Mouse (Mus musculus): ENCODE results near the gene Tmem176b. TPM values are rescaled to one million over a fixed set of nuclear protein-coding genes. Genes with fewer than 3 reads are reported as not detected.
"Not testable (repeated sequence)": the region's sequence is repeated elsewhere in the genome, so short reads cannot be mapped to it uniquely, and the experiment has no call there.

Tmem176b gene
- 425 and 442 TPM in 2 replicates for polyA plus RNA-seq (2015; fragmentation: Nextera tagmentation; extraction: Ambion mirVana)

DNA sequence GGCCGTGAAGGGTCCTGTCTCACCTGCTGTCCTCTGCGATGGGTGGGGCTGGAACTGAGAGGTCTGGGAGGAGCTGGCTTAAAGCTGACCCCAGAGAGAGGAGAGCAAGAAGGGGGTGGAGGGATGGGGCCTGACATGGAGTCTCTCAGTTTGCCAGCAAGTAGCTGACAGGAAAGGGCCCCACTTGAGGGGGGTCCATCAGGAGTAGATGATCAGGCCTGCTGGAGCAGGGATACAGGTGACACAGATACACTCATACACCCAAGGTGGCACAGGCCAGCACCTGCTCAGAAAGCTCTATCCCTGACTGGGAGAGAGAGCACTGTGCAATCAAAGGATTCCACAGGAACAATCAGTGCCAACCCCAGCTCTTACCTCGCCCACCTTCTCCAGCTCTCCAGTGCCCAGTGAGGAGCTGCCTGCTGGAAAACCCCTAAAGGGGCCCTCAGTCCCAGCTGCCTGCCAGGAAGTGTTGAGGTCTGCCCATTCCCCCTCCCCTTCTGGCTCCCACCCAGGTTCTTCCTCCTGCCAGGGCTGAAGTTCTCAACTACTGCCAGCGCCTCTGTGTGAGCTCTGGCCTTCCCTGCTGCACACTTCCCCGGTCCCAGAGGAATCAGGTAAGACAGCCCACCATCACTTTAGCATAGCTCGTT lies at the start of gene Tmem176b:
Tmem176b (minus strand) TSS at position 524 of the 653 bp plus-strand sequence.
- WGBS, result 0% methylated on average over 6 of the region's 6 CpGs
- Histone ChIP-seq H3K9me3 (no peaks in the 10 kb centered on the region), H3K4me1 (peaks cover 38% of the 10 kb centered on the region), H3K9ac (peak within 1 kb of the TSS; percentile 56), H3K4me3 (peak within 1 kb of the TSS; percentile 51), H3K4me2 (peak within 1 kb of the TSS; percentile 76), H3K27ac (peak within 1 kb of the TSS; percentile 92), H3K27me3 (no peaks in the 10 kb centered on the region), H3K36me3 (peaks cover 43% of the 10 kb centered on the region)
- ATAC-seq (ENCODE audit: borderline replicate concordance, extremely low read depth, low FRiP score, low TSS enrichment), result peak; percentile 92

DNA sequence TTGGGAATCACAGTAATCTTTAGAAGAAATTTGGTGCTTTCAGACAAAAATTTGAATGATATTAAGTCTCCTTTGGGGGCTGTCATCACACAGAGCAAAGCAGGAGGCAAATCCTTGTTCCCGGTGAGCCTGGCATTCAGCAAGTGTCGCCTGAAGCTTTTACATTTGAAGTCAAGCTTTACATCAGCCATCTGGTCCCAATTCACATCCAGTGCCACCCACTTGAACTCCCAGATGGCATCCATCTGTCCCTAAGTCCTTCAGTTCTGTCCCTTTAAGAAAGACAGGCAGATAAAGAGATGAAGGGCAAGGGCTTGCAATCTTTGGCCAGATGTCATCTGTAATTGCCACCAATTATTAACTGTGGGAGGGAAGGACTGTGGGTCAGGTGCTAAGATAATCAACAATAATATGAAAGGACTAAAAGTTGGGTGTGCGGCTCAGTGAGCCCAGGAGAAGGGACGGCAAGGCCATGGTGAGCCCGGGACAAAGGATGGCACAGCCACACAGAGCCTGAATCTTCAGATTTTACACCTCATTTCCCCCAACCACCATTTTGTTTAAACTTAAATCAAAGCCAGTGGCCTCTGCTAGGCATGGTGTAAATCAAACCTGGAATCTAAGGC lies 35.3 kb upstream of the Tmem176b start:
- Histone ChIP-seq H3K4me3 (no peak overlapping the region), H3K9me3 (no peaks in the 10 kb centered on the region), H3K4me1 (no peaks in the 10 kb centered on the region), H3K27me3 (no peaks in the 10 kb centered on the region), H3K36me3 (no peaks in the 10 kb centered on the region), H3K9ac (no peak overlapping the region), H3K27ac (no peak overlapping the region), H3K4me2 (no peak overlapping the region)
- no peak for ATAC-seq (ENCODE audit: borderline replicate concordance, extremely low read depth, low FRiP score, low TSS enrichment)
- 64% methylated on average over 5 of the region's 5 CpGs for WGBS

DNA sequence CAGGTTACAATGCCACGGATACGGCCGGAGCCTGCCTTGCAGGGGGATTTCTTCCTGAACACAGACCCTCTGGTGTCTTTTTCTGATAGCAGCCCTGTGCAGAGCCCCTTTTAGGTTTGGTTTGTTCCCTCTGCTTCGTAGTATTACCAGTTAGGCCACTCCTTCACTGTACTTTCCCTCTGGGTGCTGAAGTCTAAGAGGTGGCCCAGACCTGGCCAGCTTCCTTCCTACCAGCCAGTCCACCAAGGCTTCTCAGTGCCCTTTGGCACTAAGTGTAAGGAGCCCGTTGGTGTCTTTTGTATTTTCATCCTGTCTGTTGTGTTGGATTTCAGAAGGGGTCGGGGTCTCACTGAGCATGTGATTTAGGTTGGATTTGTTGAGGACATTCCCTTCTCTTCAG lies 34.2 kb upstream of the Tmem176b start:
- 81% methylated on average over 6 of the region's 6 CpGs for WGBS
- H3K36me3 ChIP-seq, result no peaks in the 10 kb centered on the region
- no peak overlapping the region for H3K9ac ChIP-seq
- H3K4me1 ChIP-seq, result no peaks in the 10 kb centered on the region
- no peak overlapping the region for H3K4me2 ChIP-seq
- ATAC-seq (ENCODE audit: borderline replicate concordance, extremely low read depth, low FRiP score, low TSS enrichment), result no peak
- H3K27me3 ChIP-seq, result no peaks in the 10 kb centered on the region
- H3K27ac ChIP-seq, result no peak overlapping the region
- no peaks in the 10 kb centered on the region for H3K9me3 ChIP-seq
- no peak overlapping the region for H3K4me3 ChIP-seq

DNA sequence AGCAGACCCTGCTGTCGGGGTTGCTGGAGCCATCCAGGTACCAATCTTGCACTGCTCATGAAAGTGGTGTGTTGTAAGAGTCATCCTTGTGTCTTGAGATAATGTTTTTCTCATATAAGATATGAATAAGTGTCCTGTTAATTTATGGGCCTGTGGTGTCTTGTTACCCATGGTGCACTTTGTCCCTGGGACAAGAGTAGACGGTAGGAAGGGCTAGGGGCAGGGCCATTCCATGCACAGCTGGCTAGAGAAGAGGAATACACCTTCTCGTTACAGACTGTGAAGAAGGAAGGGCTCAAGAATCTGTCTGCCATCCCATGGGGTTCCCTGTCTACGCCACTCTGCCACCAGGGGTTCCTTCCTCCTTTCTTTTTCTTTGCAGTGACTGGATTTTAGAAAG lies 33.3 kb upstream of the Tmem176b start:
- H3K4me1 ChIP-seq, result no peaks in the 10 kb centered on the region
- H3K9me3 ChIP-seq, result no peaks in the 10 kb centered on the region
- H3K9ac ChIP-seq, result no peak overlapping the region
- ATAC-seq (ENCODE audit: borderline replicate concordance, extremely low read depth, low FRiP score, low TSS enrichment), result no peak
- no peak overlapping the region for H3K4me3 ChIP-seq
- H3K4me2 ChIP-seq, result no peak overlapping the region
- 77% methylated on average over 4 of the region's 4 CpGs for WGBS
- no peaks in the 10 kb centered on the region for H3K27me3 ChIP-seq
- no peak overlapping the region for H3K27ac ChIP-seq
- no peaks in the 10 kb centered on the region for H3K36me3 ChIP-seq

DNA sequence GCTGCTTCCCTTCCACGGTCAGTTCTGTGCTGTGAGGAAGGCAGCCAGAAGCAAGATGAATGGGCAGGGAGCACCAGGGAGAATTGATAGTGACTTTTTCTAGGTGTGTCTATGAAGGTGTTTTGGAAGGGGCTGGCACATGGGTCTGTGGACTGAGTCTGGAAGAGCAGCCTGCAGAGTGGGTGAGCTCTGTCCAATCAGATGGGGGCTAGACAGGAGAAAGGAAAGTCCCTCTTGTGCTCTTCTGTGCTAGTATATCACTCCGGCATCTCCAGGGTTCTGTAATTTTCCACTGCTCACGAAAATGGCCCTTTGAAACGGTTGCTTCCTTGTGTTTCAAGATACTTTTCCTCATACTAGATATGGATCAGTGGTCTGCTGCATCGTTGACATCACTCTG lies 31.3 kb upstream of the Tmem176b start, which contains the start of gene Aoc1:
Aoc1 (plus strand) TSS at position 301 of the 400 bp plus-strand sequence.
- no peak within 1 kb of the TSS for H3K9ac ChIP-seq
- ATAC-seq (ENCODE audit: borderline replicate concordance, extremely low read depth, low FRiP score, low TSS enrichment), result no peak
- WGBS, result 66% methylated on average over 5 of the region's 5 CpGs
- H3K4me1 ChIP-seq, result no peaks in the 10 kb centered on the region
- H3K27ac ChIP-seq, result no peak within 1 kb of the TSS
- no peaks in the 10 kb centered on the region for H3K9me3 ChIP-seq
- no peak within 1 kb of the TSS for H3K4me2 ChIP-seq
- H3K36me3 ChIP-seq, result no peaks in the 10 kb centered on the region
- no peaks in the 10 kb centered on the region for H3K27me3 ChIP-seq
- H3K4me3 ChIP-seq, result no peak within 1 kb of the TSS

DNA sequence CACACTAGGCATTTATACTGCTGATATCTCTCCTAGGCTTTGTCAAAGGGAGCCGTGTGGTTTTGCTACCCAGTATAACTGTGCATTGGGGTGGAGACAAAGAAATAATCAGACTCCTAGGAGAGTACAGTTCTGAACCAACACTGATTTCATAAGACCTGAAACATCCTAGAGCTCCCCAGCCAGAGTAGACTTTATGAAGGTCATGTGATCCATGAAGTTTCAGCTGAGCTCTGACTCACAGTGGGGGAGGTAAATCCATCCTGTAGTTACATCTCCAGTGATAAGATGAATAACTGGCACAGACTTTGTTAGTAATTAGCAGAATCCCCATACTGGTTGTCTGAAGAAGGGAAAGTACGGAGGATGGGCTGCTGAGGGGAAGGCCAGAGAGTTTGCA lies 28.5 kb upstream of the Tmem176b start:
- no peak for ATAC-seq (ENCODE audit: borderline replicate concordance, extremely low read depth, low FRiP score, low TSS enrichment)
- no peak overlapping the region for H3K4me2 ChIP-seq
- H3K27ac ChIP-seq, result no peak overlapping the region
- H3K4me1 ChIP-seq, result no peaks in the 10 kb centered on the region
- no peak overlapping the region for H3K4me3 ChIP-seq
- H3K9me3 ChIP-seq, result no peaks in the 10 kb centered on the region
- 58% methylated on average over 2 of the region's 2 CpGs for WGBS
- no peaks in the 10 kb centered on the region for H3K36me3 ChIP-seq
- no peaks in the 10 kb centered on the region for H3K27me3 ChIP-seq
- H3K9ac ChIP-seq, result no peak overlapping the region

DNA sequence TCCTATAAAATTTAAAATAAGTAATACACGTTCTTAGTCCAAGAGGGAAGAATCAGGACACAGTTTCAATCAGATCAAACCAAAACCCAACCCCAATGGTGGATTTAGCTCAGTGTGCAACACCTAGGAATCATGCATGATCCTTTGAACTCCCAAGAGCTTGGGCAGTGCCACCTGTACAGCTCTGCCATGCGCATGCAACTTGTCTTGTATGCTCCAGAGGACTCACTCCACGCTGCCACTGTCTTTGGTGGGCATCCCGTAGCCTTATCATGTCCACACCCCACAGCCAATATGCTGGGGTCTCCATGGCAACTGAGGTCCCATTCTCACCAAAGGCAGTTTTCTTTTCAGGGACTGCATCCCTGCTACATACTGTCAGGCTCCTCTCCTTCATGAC lies 25.9 kb upstream of the Tmem176b start:
- Histone ChIP-seq H3K4me2 (no peak overlapping the region), H3K27me3 (no peaks in the 10 kb centered on the region), H3K9me3 (no peaks in the 10 kb centered on the region), H3K4me1 (no peaks in the 10 kb centered on the region), H3K36me3 (no peaks in the 10 kb centered on the region), H3K9ac (no peak overlapping the region), H3K27ac (no peak overlapping the region), H3K4me3 (no peak overlapping the region)
- WGBS, result 53% methylated on average over 4 of the region's 4 CpGs
- ATAC-seq (ENCODE audit: borderline replicate concordance, extremely low read depth, low FRiP score, low TSS enrichment), result no peak

DNA sequence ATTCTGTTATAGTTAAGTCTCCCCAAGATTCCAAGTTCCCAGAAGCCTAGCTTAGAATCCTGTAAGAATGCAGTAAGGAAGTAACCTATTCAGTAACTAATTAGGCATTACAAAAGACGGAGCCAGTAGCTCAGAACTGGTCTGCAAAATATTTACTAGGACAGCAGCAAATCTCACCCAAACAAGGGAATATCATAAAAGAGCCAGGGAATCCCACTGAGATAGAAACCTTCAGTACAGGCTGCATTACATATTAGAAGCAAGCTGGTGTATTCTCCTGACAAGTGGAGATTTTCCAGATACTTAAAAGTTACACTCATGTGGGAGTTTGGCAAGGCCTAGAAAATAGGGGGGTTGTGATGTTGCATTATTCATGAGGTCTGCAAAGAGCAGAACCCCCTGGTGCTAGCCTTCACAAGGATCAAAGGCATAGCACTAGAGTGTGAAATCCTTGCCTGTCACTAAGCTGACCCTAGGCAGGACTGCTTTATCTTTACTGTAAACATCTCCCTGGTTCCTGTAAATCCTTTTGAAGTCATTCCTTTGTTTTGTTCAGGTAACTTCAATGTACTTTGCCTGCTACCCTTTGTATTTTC lies 25.2 kb upstream of the Tmem176b start:
- not testable (repeated sequence) for H3K9me3 ChIP-seq; H3K27me3 ChIP-seq; H3K4me1 ChIP-seq; ATAC-seq (ENCODE audit: borderline replicate concordance, extremely low read depth, low FRiP score, low TSS enrichment); H3K4me2 ChIP-seq; H3K36me3 ChIP-seq; H3K9ac ChIP-seq; H3K4me3 ChIP-seq; H3K27ac ChIP-seq
- WGBS, result 53% methylated on average over 1 of the region's 1 CpGs

DNA sequence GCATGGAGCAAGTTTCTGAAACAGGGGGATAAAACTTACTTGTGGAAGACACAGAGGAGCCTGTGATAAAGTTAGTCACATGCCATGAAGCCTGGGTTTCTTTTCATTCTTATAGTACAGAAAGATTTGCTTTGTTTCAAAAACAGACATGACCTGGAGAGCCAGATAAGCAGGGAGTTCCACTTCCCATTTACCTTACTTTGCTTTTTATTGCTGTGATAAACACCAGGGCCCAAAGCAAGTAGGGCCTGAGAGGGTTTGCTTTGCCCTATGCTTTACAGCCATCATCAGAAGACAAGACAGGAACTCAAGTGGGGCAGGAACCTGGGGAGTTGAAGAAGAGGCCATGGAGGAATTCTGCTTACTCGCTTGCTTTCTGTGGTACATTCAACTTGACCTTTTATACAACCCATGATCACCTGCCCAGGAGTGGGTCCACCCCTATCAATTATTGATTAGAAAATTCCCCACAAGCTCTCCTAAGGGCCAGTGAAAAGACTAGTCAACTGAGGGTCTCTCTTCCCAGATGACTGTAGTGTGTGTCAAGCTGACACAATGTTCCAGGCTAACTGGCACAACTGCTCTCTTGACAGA lies 24.0 kb upstream of the Tmem176b start:
- Histone ChIP-seq H3K27ac (no peak overlapping the region), H3K4me1 (peaks cover 4% of the 10 kb centered on the region; the same call in 1 of the 2 replicates), H3K4me2 (no peak overlapping the region), H3K4me3 (no peak overlapping the region), H3K27me3 (no peaks in the 10 kb centered on the region), H3K9ac (no peak overlapping the region), H3K9me3 (no peaks in the 10 kb centered on the region), H3K36me3 (no peaks in the 10 kb centered on the region)
- 88% methylated on average over 1 of the region's 1 CpGs for WGBS
- no peak for ATAC-seq (ENCODE audit: borderline replicate concordance, extremely low read depth, low FRiP score, low TSS enrichment)

DNA sequence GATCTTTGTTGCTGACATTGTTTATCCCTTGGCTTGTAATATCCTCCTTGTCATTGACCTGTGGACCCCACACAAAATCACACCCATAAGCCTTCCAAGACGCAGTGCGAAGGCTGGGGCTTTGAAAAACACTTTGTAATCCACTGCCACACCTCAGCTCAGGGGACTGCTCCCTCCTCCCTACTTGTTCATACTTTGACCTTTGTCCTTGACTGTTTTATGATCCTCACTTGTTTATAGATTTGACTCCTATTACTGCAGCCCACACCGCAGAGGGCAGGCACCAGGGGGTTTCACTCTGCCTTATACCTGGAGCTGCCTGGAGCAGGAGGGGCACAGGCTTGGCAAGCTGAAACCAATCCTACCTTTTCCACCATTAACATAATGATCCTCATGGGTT lies 23.4 kb upstream of the Tmem176b start:
- WGBS, result 52% methylated on average over 3 of the region's 3 CpGs
- Histone ChIP-seq H3K27ac (no peak overlapping the region), H3K4me3 (no peak overlapping the region), H3K36me3 (no peaks in the 10 kb centered on the region), H3K27me3 (no peaks in the 10 kb centered on the region), H3K9me3 (no peaks in the 10 kb centered on the region), H3K4me2 (no peak overlapping the region), H3K4me1 (peaks cover 6% of the 10 kb centered on the region; the same call in 1 of the 2 replicates), H3K9ac (no peak overlapping the region)
- ATAC-seq (ENCODE audit: borderline replicate concordance, extremely low read depth, low FRiP score, low TSS enrichment), result no peak

DNA sequence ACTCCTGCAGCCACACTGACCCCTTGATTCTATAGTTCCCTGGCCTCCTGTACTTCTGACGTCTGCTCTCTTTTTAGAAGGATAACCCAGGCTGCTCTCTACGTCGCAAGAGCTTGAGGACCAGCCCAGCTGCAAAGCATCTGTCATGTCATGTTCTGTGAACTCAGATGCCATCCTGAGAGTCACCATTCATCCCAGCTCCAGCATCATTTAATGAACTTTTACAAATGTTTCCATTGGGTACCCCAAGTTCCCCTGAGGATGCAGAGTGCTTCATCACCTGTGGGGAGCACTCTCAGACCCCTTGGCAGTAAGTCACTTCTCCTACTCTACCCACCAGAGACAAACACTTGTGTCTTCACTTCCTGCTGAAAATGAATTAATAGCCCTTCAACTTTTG lies 22.9 kb upstream of the Tmem176b start:
- H3K36me3 ChIP-seq, result no peaks in the 10 kb centered on the region
- no peak for ATAC-seq (ENCODE audit: borderline replicate concordance, extremely low read depth, low FRiP score, low TSS enrichment)
- no peak overlapping the region for H3K9ac ChIP-seq
- no peak overlapping the region for H3K27ac ChIP-seq
- H3K27me3 ChIP-seq, result no peaks in the 10 kb centered on the region
- H3K4me1 ChIP-seq, result peaks cover 6% of the 10 kb centered on the region; the same call in 1 of the 2 replicates
- whole genome bisulfite sequencing, result 39% methylated on average over 3 of the region's 3 CpGs
- H3K9me3 ChIP-seq, result no peaks in the 10 kb centered on the region
- no peak overlapping the region for H3K4me2 ChIP-seq
- no peak overlapping the region for H3K4me3 ChIP-seq

DNA sequence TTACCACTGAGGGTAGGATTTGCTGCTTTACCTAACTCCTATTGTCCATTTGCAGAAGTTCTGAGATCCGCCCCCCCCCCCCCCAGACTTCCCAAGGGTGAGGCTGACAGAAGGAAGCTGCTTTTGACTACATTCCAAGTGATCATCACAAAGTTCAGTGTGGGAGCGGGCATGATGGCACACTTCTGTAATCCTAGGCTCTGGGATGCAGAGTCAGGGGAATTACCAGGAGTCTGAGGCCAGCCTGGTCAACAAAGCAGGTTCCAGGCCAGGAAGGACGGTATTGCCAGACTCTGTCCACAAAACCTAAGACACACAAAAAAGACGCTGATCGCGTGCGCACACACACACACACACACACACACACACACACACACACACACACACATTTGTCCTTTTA lies 22.2 kb upstream of the Tmem176b start:
- Histone ChIP-seq H3K4me1 (peaks cover 6% of the 10 kb centered on the region; the same call in 1 of the 2 replicates), H3K36me3 (no peaks in the 10 kb centered on the region), H3K9ac (no peak overlapping the region), H3K27ac (no peak overlapping the region), H3K4me2 (no peak overlapping the region), H3K4me3 (no peak overlapping the region), H3K27me3 (no peaks in the 10 kb centered on the region), H3K9me3 (no peaks in the 10 kb centered on the region)
- WGBS, result 74% methylated on average over 7 of the region's 7 CpGs
- ATAC-seq (ENCODE audit: borderline replicate concordance, extremely low read depth, low FRiP score, low TSS enrichment), result no peak

All from lung, embryonic 15.5 days (tissue).